Mouse (Mus musculus): ENCODE results near the gene Hoxd13. TPM values are rescaled to one million over a fixed set of nuclear protein-coding genes. Genes with fewer than 3 reads are reported as not detected.

The Hoxd13 gene
- total RNA-seq, 2 experiments from 2014 or later: not detected

DNA sequence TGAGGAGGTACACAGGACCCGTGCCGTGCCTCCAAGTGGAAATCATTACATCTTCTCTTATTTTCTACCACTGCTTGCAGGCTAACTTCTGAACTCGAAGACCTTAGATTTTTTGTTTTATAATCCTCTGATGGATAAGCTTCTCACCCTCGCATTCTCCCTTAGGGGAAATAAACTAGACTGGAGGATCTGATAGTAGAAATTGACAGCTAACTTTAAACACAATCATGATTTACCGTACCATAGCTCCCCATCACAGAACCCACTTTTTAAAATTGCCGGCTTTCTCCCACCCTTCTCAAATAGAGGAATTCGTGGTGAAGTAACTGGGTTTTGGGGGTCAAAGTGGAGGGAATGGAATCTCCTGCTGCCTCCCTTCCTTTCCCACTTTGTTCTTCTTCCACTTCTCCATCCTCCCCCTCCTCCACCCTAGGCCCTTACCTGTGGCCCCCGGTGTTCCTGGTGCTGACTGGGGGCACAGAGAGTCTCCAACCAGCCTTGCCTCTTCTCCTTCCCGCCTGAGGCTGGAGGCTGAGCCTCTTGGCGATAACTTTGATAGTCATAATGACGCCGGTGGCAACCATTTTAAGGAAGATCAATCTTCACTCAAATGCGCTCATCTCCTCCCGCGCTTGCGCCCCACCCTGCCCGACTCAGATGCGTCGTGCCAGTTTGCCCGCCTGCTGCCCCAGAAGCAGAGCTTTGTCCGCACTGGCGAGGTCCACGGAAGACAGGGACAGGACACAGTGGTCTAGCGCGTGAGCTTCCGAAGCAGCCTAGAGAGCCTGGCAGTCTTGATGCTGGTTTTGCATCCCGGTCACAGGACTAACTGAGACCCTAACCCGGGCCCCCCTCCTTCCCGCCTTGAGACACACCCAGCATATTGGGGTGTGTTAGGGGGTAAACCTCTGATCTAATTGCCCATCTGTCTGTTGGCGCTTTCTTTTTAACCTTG is 7.4 kb upstream of the Hoxd13 start:
- ATAC-seq (replicated peaks; ENCODE audit: low FRiP score, low TSS enrichment, poor library complexity, severe bottlenecking): no peak

GRCm38 (mm10) chr2:74661685-74662084 is 6.4 kb upstream of the Hoxd13 start:
- 0 out of 2 replicates have a peak, but pooled peaks have one; percentile 40 for ATAC-seq (replicated peaks; ENCODE audit: low FRiP score, low TSS enrichment, poor library complexity, severe bottlenecking)

GRCm38 (mm10) chr2:74663291-74663925 is 4.7 kb upstream of the Hoxd13 start:
- ATAC-seq (replicated peaks; ENCODE audit: low FRiP score, low TSS enrichment, poor library complexity, severe bottlenecking): peak; percentile 68; the same call in 1 of the 2 replicates

- ATAC-seq (replicated peaks; ENCODE audit: low FRiP score, low TSS enrichment, poor library complexity, severe bottlenecking): no peak
Measured at GRCm38 (mm10) chr2:74666411-74666810, 1.7 kb upstream of the Hoxd13 start.

DNA sequence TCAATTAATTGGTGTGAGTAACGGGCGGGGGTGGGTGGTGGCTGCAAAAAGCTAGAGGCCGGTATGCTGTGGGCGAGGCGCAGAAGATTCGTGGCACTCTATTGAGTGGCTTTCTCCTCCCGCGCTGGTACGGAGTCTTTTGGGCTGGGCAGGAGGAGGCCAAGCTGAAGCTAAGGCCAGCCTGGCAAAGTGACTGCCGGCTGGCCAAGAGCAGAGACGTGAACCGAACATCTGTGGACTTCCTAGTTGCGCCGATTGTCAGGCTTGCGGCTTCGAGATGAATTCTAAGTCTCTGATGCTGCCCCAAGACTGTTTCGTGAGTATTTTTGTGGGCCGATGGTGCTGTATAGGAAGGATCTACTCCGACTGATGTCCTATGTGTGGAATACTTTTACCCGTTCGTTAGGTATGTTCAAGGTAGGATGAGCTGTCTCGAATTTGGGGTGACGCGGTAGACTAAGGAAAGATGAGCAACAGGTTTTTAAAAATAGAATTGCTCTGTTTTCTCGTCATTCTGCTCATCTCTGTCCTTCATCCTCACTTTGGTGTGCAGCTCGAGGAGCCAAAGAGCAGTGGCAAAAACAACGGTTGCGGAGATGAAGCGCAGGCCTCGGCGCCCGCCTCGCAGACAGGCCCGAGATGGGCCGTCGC is 794 bp upstream of the Hoxd13 start:
- ATAC-seq (replicated peaks; ENCODE audit: low FRiP score, low TSS enrichment, poor library complexity, severe bottlenecking): no peak

DNA sequence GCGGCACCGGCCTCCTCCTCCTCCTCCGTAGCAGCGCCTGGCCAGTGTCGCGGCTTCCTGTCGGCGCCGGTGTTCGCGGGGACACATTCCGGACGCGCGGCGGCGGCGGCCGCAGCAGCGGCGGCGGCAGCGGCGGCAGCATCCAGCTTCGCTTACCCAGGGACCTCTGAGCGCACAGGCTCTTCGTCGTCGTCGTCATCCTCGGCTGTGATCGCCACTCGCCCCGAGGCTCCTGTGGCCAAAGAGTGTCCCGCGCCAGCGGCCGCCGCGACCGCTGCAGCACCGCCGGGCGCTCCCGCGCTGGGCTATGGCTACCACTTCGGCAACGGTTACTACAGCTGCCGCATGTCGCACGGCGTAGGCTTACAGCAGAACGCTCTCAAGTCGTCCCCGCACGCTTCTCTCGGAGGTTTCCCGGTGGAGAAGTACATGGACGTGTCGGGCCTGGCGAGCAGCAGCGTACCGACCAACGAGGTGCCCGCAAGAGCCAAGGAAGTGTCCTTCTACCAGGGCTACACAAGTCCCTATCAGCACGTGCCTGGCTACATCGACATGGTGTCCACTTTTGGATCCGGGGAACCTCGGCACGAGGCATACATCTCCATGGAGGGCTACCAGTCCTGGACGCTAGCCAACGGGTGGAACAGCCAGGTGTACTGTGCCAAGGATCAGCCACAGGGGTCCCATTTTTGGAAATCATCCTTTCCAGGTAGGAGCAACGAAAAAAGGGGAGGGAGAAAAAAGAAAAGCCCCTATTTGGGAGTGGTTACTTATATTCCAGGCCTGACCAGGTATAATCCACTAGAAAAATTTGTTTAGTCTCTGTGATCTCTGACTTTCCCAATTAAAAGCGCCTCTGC is 490 bp downstream of the Hoxd13 start:
- ATAC-seq (replicated peaks; ENCODE audit: low FRiP score, low TSS enrichment, poor library complexity, severe bottlenecking): no peak

GRCm38 (mm10) chr2:74669230-74669578 is 1.1 kb downstream of the Hoxd13 start:
- ATAC-seq (replicated peaks; ENCODE audit: low FRiP score, low TSS enrichment, poor library complexity, severe bottlenecking): no peak

DNA sequence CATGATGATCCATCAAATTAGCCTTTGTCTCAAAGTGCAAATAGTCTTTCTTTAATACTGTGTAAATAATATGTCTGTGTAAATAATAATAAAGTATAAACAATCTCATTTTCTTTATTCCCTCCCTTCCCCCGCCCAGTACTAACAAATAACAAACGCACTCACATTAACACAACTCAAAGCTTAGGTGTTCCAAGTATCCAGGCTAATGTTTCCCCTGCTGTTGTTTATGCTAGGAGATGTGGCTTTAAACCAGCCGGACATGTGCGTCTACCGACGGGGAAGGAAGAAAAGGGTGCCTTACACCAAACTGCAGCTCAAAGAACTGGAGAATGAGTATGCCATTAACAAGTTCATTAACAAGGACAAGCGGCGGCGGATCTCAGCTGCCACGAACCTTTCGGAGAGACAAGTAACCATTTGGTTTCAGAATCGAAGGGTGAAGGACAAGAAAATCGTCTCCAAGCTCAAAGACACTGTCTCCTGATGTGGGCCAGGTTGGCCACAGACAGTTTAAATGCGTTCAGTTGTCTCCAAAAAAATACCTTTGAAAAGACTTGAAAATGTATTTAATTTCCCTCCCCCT is 1.6 kb downstream of the Hoxd13 start:
- ATAC-seq (replicated peaks; ENCODE audit: low FRiP score, low TSS enrichment, poor library complexity, severe bottlenecking): no peak

DNA sequence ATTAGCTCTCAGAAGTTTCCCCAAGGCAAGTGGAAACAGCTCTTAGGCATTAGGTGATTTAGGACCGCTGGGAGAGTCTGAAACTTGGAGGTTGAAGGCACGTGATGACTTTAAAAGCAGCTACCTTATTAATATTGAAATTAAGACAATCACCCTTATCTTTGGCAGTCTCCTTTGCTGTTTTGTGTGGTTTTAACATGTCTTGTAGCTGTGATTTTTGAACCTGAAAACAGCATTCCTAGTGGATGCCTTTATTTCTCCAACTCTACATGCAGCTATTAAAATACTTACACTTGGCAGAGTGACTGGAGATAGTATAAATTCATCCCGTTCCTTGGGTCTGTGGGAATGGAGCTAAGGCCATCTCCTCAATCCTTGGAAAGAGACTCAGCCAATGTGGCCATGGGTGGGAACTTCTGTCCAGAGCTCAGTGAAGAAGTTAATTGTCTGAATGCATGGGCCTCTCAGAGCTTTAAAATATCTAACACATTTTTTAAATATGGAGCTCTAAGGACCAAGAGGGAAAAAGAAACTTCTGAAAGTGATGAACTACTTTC is 2.6 kb downstream of the Hoxd13 start:
- no peak for ATAC-seq (replicated peaks; ENCODE audit: low FRiP score, low TSS enrichment, poor library complexity, severe bottlenecking)

GRCm38 (mm10) chr2:74671847-74672246 is 3.7 kb downstream of the Hoxd13 start:
- no peak for ATAC-seq (replicated peaks; ENCODE audit: low FRiP score, low TSS enrichment, poor library complexity, severe bottlenecking)

DNA sequence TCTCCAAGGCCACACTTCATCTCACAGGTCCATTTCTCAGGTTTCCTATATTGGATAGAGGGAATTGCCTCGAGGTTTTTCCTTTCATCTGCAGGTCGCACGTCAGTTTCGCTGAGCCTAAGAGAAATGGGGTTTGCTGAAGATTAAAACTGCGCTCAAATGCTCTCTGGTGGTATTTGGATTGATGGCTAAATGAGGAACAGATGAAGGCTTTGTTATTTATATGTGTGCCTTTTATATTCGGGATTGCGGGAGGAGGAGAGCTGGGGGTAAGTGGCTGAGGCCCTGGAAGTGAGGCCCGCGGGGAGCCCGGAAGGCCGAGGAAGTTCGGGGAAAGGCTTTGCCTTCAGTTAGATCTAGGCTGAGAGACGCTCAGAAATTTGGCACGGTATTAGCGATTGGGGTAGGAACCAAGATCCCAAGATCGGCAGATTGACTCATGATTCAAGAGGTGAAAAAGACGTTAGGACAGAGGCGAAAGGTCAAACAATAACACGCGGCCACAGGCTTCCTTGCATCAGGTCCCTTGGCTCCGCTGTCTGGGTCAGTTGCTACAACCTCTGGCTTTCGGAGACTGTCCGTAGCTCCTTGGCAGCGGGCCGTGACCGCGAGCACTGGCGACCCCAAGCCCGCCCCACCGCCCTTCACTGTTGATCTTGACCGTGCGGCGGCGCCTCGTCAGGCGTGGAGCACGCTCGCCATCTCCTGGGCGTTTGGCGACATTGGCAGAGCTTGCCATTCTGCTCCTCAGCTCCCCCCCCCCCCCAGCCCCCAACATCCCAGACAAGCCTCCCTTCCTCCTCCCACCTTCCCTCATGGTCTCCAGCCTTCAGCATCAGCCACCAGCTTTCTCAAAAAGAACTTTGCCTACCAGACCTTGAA is 4.6 kb downstream of the Hoxd13 start:
- peak; percentile 69 for ATAC-seq (replicated peaks; ENCODE audit: low FRiP score, low TSS enrichment, poor library complexity, severe bottlenecking)

GRCm38 (mm10) chr2:74673835-74674425 is 5.8 kb downstream of the Hoxd13 start:
- ATAC-seq (replicated peaks; ENCODE audit: low FRiP score, low TSS enrichment, poor library complexity, severe bottlenecking): no peak

- no peak for ATAC-seq (replicated peaks; ENCODE audit: low FRiP score, low TSS enrichment, poor library complexity, severe bottlenecking)
Measured at GRCm38 (mm10) chr2:74674881-74675665, 7.0 kb downstream of the Hoxd13 start, which contains the start of gene Hoxd12. Gene Hoxd12 (plus strand): TSS chr2:74675013.

- ATAC-seq (replicated peaks; ENCODE audit: low FRiP score, low TSS enrichment, poor library complexity, severe bottlenecking): no peak
Measured at GRCm38 (mm10) chr2:74675666-74676282, 7.7 kb downstream of the Hoxd13 start.

DNA sequence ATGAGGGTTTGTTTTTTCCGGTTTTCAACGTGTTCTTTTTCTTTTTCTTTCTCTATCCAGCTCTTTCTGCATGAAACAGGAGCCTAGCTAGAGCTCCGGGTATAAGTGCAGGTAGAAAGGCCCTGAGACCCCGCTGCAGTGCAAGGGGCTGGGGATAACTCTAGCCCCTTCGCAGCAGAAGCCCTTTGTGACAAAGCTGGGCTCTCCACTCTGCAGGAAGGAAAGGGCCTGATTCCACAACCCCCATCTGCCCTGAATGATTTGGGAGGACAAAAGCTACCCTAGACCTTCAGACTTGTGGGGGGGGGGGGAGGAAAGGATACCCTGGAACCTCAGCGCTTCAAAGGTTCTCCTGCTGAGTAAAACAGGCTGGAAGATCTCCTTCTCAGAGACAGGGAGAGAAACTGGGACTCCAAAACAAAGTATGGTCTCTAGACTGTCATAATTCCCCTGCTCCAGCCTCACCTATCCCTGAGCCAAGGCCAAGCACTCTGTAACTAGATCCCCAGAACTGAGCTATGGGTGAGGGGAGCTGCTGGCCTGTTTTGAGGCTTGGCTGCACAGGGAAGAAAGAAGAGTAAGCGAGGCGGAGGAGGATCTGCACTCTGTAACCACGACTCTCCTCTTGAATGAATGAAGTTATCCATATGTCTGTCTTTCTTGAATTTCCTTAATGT is 8.4 kb downstream of the Hoxd13 start:
- ATAC-seq (replicated peaks; ENCODE audit: low FRiP score, low TSS enrichment, poor library complexity, severe bottlenecking): no peak

DNA sequence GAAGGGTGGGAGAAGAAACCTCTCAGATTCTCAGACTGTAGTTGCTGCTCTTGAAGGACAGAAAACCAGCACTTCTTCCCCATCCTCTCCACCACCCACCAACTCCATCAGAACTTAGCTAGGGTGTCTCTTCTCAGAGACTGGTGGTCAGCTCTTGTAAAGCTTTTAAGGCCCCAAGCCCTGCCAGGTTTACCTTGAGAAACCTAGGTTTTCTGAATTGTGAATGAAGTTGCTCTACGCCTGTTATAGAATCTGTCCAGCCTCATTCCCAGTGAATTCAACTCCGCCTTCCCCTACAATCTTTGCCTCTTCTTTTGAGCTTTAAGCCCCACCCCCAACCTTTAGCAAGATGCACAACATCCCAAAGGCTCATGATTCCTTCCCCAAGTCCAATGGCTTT is 9.0 kb downstream of the Hoxd13 start:
- ATAC-seq (replicated peaks; ENCODE audit: low FRiP score, low TSS enrichment, poor library complexity, severe bottlenecking): no peak

Measured in megakaryocyte-erythroid progenitor cell, adult 5-6 weeks (primary cell).